Mouse (Mus musculus): ENCODE results near the gene Smarcad1.

DNA sequence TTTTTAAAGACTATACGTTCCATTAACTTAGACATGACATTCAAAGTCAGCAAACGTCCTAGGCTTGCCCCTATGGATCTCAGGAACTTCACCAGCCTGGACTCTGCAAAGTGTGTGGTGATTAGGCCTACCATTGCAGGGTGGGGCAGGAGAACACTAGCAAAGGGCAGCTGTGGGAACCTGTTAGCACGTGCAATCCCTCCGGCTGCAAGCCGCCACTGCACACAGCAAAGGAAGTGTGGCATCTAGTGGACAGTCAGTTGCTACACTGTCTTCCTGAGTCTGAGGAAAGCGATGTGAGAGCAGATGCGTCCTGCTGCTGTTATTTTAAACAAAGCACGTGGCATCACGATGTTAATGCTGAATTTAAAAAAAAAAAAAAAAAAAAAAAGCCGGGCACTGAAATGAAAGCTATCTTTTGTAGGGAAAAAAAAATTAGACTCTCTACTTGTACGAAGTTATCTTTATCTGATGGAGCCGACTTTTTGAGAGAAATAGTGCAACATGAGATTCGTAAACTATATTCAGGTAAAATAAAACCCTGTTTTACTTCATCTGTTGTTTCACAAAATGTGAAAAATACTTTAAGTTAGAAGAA, 45.5 kb upstream of the Smarcad1 start:
- peak; percentile 50; the same call in 1 of the 2 replicates for TF ChIP-seq CTCF (IDR thresholded peaks at IDR 0.05; ENCODE audit: borderline replicate concordance, insufficient read depth, low read length)
- TF ChIP-seq POLR2A (IDR thresholded peaks at IDR 0.05; ENCODE audit: low read depth, low read length), result no peak
